Mouse (Mus musculus) urinary bladder, postnatal 36 days (tissue): ENCODE data around the gene Rxfp3.
"Not testable (repeated sequence)": the region's sequence is repeated elsewhere in the genome, so short reads cannot be mapped to it uniquely, and the experiment has no call there.

ENCODE experiments used
- DNase-seq, 2 experiments: peaks; one replicate each; pipeline ENCODE4 v3.0.0; 2022; ENCODE audit warnings: low spot score in 2 of 2, mixed read lengths in 1 of 2

Rxfp3 gene

GRCm38 (mm10) chr15:11036535-11037375, 1.0 kb downstream of the Rxfp3 start:
- DNase-seq: peak in 1 of 2 experiments; percentile 6

GRCm38 (mm10) chr15:11035947-11036474, 1.8 kb downstream of the Rxfp3 start:
- no peak for DNase-seq

GRCm38 (mm10) chr15:11030188-11030587, 7.6 kb downstream of the Rxfp3 start:
- no peak for DNase-seq

- no peak for DNase-seq
Measured at GRCm38 (mm10) chr15:11026801-11027561, 10.8 kb downstream of the Rxfp3 start.

- no peak for DNase-seq
Measured at GRCm38 (mm10) chr15:11014931-11015330, 22.9 kb downstream of the Rxfp3 start.

GRCm38 (mm10) chr15:11010976-11011548, 26.7 kb downstream of the Rxfp3 start:
- peak; percentile 10 to 36 for DNase-seq

GRCm38 (mm10) chr15:11008756-11009155, 29.0 kb downstream of the Rxfp3 start:
- no peak for DNase-seq

GRCm38 (mm10) chr15:11004646-11005045, 33.1 kb downstream of the Rxfp3 start:
- no peak for DNase-seq

GRCm38 (mm10) chr15:11003791-11004190, 34.0 kb downstream of the Rxfp3 start:
- no peak for DNase-seq

- DNase-seq: no peak
Measured at GRCm38 (mm10) chr15:11000421-11000820, 37.4 kb downstream of the Rxfp3 start, which contains the start of gene Slc45a2. Gene Slc45a2, plus strand, starts transcription at chr15:11000721.

- no peak for DNase-seq
Measured at GRCm38 (mm10) chr15:10999832-11000231, 38.0 kb downstream of the Rxfp3 start.

GRCm38 (mm10) chr15:10991566-10991965, 46.2 kb downstream of the Rxfp3 start:
- DNase-seq: no peak

- no peak for DNase-seq
Measured at GRCm38 (mm10) chr15:10990411-10990810, 47.4 kb downstream of the Rxfp3 start.

GRCm38 (mm10) chr15:10986477-10986876, 51.3 kb downstream of the Rxfp3 start:
- not testable (repeated sequence) for DNase-seq

GRCm38 (mm10) chr15:10985756-10986155, 52.0 kb downstream of the Rxfp3 start:
- no peak for DNase-seq
